Mouse (Mus musculus) kidney, embryonic 15.5 days (tissue): ENCODE measurements around the gene Klhl25. TPM values are rescaled to one million over a fixed set of nuclear protein-coding genes. Genes with fewer than 3 reads are reported as not detected.
A peak's percentile ranks its signal among the peaks of the same experiment; 100 is the strongest.
"Not testable (repeated sequence)": the region's sequence is repeated elsewhere in the genome, so short reads cannot be mapped to it uniquely, and the experiment has no call there.

Experiments used
- ATAC-seq: fragments of 200-750 bp; cut with Nextera tagmentation; replicated peaks from 2 replicates; pipeline ENCODE4 v1.8.0; 2017; ENCODE audit warnings: moderate TSS enrichment; ENCODE audit not compliant: low FRiP score
- H3K27ac ChIP-seq: fragments of 300-500 bp; sonication (generic); 2 replicates; pipeline ENCODE4 v1.5.1; 2015; ENCODE audit warnings: mild to moderate bottlenecking, inconsistent platforms
- H3K27me3 ChIP-seq: fragments of 300-500 bp; sonication (generic); 2 replicates; pipeline ENCODE4 v1.6.1; 2015; ENCODE audit warnings: inconsistent platforms
- H3K36me3 ChIP-seq: fragments of 300-500 bp; sonication (generic); 2 replicates; pipeline ENCODE4 v1.6.1; 2015; ENCODE audit warnings: inconsistent platforms
- H3K4me1 ChIP-seq: fragments of 300-500 bp; sonication (generic); 2 replicates; pipeline ENCODE4 v1.6.1; 2015; ENCODE audit warnings: inconsistent platforms
- H3K4me2 ChIP-seq: fragments of 300-500 bp; sonication (generic); 2 replicates; pipeline ENCODE4 v1.6.1; 2015; ENCODE audit warnings: moderate library complexity, mild to moderate bottlenecking, inconsistent platforms
- H3K4me3 ChIP-seq: fragments of 300-500 bp; sonication (generic); replicated peaks from 2 replicates; pipeline ENCODE4 v1.5.1; 2015; ENCODE audit warnings: mild to moderate bottlenecking, inconsistent platforms
- H3K9ac ChIP-seq: fragments of 300-500 bp; sonication (generic); 2 replicates; pipeline ENCODE4 v1.6.1; 2015; ENCODE audit warnings: mild to moderate bottlenecking, inconsistent platforms
- H3K9me3 ChIP-seq: fragments of 300-500 bp; sonication (generic); replicated peaks from 2 replicates; pipeline ENCODE4 v1.6.1; 2016; ENCODE audit warnings: inconsistent platforms
- WGBS: fragments of 180-500 bp; shearing (Covaris S2); methylation state at CpG from one replicate; pipeline ENCODE4 v1.1.7; 2015; ENCODE audit warnings: mixed read lengths; 5-methylcytosine and 5-hydroxymethylcytosine counted together
- polyA plus RNA-seq: library from polyadenylated mRNA; unstranded; fragments of >200 nt; fragmentation: Nextera tagmentation; extraction: Ambion mirVana; gene quantifications from 2 replicates; pipeline ENCODE4 v1.2.1, GENCODE M21; 2015

Gene Klhl25
- polyA plus RNA-seq, 1 experiment from 2014 or later = 16.9 TPM

- not testable (repeated sequence) for H3K27me3 ChIP-seq, H3K4me3 ChIP-seq, H3K9ac ChIP-seq, H3K9me3 ChIP-seq, H3K4me2 ChIP-seq, H3K27ac ChIP-seq, H3K4me1 ChIP-seq
- 82% methylated on average over 5 of the region's 5 CpGs for WGBS
- 0 out of 2 replicates have a peak, but pooled peaks have one; percentile 41 for ATAC-seq
- peaks cover 40% of the 10 kb centered on the region for H3K36me3 ChIP-seq
These were observed 15.3 kb downstream of the Klhl25 start for GRCm38 (mm10) chr7:75863248-75863911.

- ATAC-seq = no peak
- Histone ChIP-seq H3K9ac (no peak overlapping the region), H3K27ac (no peak overlapping the region), H3K4me3 (no peak overlapping the region), H3K27me3 (no peaks in the 10 kb centered on the region), H3K4me2 (no peak overlapping the region), H3K4me1 (no peaks in the 10 kb centered on the region), H3K36me3 (peaks cover 54% of the 10 kb centered on the region), H3K9me3 (no peaks in the 10 kb centered on the region)
- WGBS = 98% methylated on average over 6 of the region's 6 CpGs
These were observed 16.9 kb downstream of the Klhl25 start for GRCm38 (mm10) chr7:75865026-75865425.

GRCm38 (mm10) chr7:75866557-75866956 lies 18.4 kb downstream of the Klhl25 start:
- H3K27me3 ChIP-seq = no peaks in the 10 kb centered on the region
- no peaks in the 10 kb centered on the region for H3K9me3 ChIP-seq
- no peak for ATAC-seq
- H3K36me3 ChIP-seq = peaks cover 60% of the 10 kb centered on the region
- 0 out of 2 replicates have a peak, but pooled peaks cover 5% of the 10 kb centered on the region for H3K4me1 ChIP-seq
- H3K4me3 ChIP-seq = no peak overlapping the region
- no peak overlapping the region for H3K4me2 ChIP-seq
- WGBS = 91% methylated on average over 13 of the region's 13 CpGs
- H3K9ac ChIP-seq = no peak overlapping the region
- no peak overlapping the region for H3K27ac ChIP-seq

GRCm38 (mm10) chr7:75868687-75869086 lies 20.6 kb downstream of the Klhl25 start:
- H3K4me1 ChIP-seq = 0 out of 2 replicates have a peak, but pooled peaks cover 5% of the 10 kb centered on the region
- ATAC-seq = no peak
- H3K36me3 ChIP-seq = peaks cover 76% of the 10 kb centered on the region
- no peaks in the 10 kb centered on the region for H3K9me3 ChIP-seq
- no peak overlapping the region for H3K9ac ChIP-seq
- no peak overlapping the region for H3K4me2 ChIP-seq
- WGBS = 86% methylated on average over 2 of the region's 2 CpGs
- H3K27me3 ChIP-seq = no peaks in the 10 kb centered on the region
- no peak overlapping the region for H3K27ac ChIP-seq
- no peak overlapping the region for H3K4me3 ChIP-seq

GRCm38 (mm10) chr7:75870551-75870950 lies 22.4 kb downstream of the Klhl25 start:
- 69% methylated on average over 9 of the region's 9 CpGs for WGBS
- H3K4me3 ChIP-seq = no peak overlapping the region
- no peaks in the 10 kb centered on the region for H3K9me3 ChIP-seq
- H3K27me3 ChIP-seq = no peaks in the 10 kb centered on the region
- no peak overlapping the region for H3K9ac ChIP-seq
- no peak overlapping the region for H3K27ac ChIP-seq
- no peak overlapping the region for H3K4me2 ChIP-seq
- 0 out of 2 replicates have a peak, but pooled peaks cover 5% of the 10 kb centered on the region for H3K4me1 ChIP-seq
- ATAC-seq = no peak
- H3K36me3 ChIP-seq = peaks cover 79% of the 10 kb centered on the region

- H3K4me3 ChIP-seq = no peak overlapping the region
- no peak for ATAC-seq
- H3K36me3 ChIP-seq = peaks cover 64% of the 10 kb centered on the region
- H3K27ac ChIP-seq = no peak overlapping the region
- 0 out of 2 replicates have a peak, but pooled peaks cover 5% of the 10 kb centered on the region for H3K4me1 ChIP-seq
- no peak overlapping the region for H3K9ac ChIP-seq
- no peaks in the 10 kb centered on the region for H3K9me3 ChIP-seq
- no peak overlapping the region for H3K4me2 ChIP-seq
- no peaks in the 10 kb centered on the region for H3K27me3 ChIP-seq
- WGBS = 67% methylated on average over 5 of the region's 5 CpGs
These were observed 24.1 kb downstream of the Klhl25 start for GRCm38 (mm10) chr7:75872255-75872654.

- 87% methylated on average over 8 of the region's 8 CpGs for WGBS
- no peak for ATAC-seq
These were observed 24.6 kb downstream of the Klhl25 start for GRCm38 (mm10) chr7:75872697-75873096.

GRCm38 (mm10) chr7:75873216-75873615 lies 25.1 kb downstream of the Klhl25 start:
- Histone ChIP-seq H3K27me3 (no peaks in the 10 kb centered on the region), H3K9ac (no peak overlapping the region), H3K27ac (no peak overlapping the region), H3K4me3 (no peak overlapping the region), H3K9me3 (no peaks in the 10 kb centered on the region), H3K4me2 (no peak overlapping the region), H3K36me3 (peaks cover 56% of the 10 kb centered on the region), H3K4me1 (0 out of 2 replicates have a peak, but pooled peaks cover 5% of the 10 kb centered on the region)
- no peak for ATAC-seq
- WGBS = 72% methylated on average over 3 of the region's 3 CpGs

More at GRCm38 (mm10) chr7:75872697-75873096, 24.6 kb downstream of the Klhl25 start:
- Histone ChIP-seq H3K4me1 (0 out of 2 replicates have a peak, but pooled peaks cover 5% of the 10 kb centered on the region), H3K4me2 (no peak overlapping the region), H3K9me3 (no peaks in the 10 kb centered on the region), H3K9ac (no peak overlapping the region), H3K4me3 (no peak overlapping the region), H3K27me3 (no peaks in the 10 kb centered on the region), H3K27ac (no peak overlapping the region), H3K36me3 (peaks cover 59% of the 10 kb centered on the region)

GRCm38 (mm10) chr7:75873746-75874145 lies 25.6 kb downstream of the Klhl25 start:
- H3K9me3 ChIP-seq = no peaks in the 10 kb centered on the region
- H3K4me3 ChIP-seq = no peak overlapping the region
- H3K9ac ChIP-seq = no peak overlapping the region
- H3K4me2 ChIP-seq = no peak overlapping the region
- H3K27me3 ChIP-seq = no peaks in the 10 kb centered on the region
- 92% methylated on average over 7 of the region's 7 CpGs for WGBS
- ATAC-seq = no peak
- H3K27ac ChIP-seq = no peak overlapping the region
- H3K4me1 ChIP-seq = 0 out of 2 replicates have a peak, but pooled peaks cover 5% of the 10 kb centered on the region
- peaks cover 51% of the 10 kb centered on the region for H3K36me3 ChIP-seq

GRCm38 (mm10) chr7:75879436-75879835 lies 31.3 kb downstream of the Klhl25 start:
- H3K27ac ChIP-seq, H3K4me2 ChIP-seq, H3K4me1 ChIP-seq, H3K27me3 ChIP-seq, H3K9ac ChIP-seq, H3K4me3 ChIP-seq, ATAC-seq, H3K9me3 ChIP-seq: not testable (repeated sequence)
- H3K36me3 ChIP-seq = peaks cover 11% of the 10 kb centered on the region; the same call in 1 of the 2 replicates
- WGBS = 81% methylated on average over 2 of the region's 2 CpGs

GRCm38 (mm10) chr7:75880236-75880635 lies 32.1 kb downstream of the Klhl25 start:
- no peak overlapping the region for H3K4me2 ChIP-seq
- 70% methylated on average over 8 of the region's 8 CpGs for WGBS

GRCm38 (mm10) chr7:75880650-75881049 lies 32.5 kb downstream of the Klhl25 start:
- H3K9me3 ChIP-seq = no peaks in the 10 kb centered on the region
- peak; percentile 89 for ATAC-seq
- H3K9ac ChIP-seq = no peak overlapping the region
- H3K4me3 ChIP-seq = no peak overlapping the region
- H3K27ac ChIP-seq = no peak overlapping the region
- peaks cover under 1% of the 10 kb centered on the region; the same call in 1 of the 2 replicates for H3K36me3 ChIP-seq
- peaks cover 3% of the 10 kb centered on the region; the same call in 1 of the 2 replicates for H3K4me1 ChIP-seq
- no peak overlapping the region for H3K4me2 ChIP-seq
- whole genome bisulfite sequencing = 5% methylated on average over 8 of the region's 8 CpGs
- no peaks in the 10 kb centered on the region for H3K27me3 ChIP-seq

More at GRCm38 (mm10) chr7:75880236-75880635, 32.1 kb downstream of the Klhl25 start:
- H3K4me1 ChIP-seq = peaks cover 3% of the 10 kb centered on the region; the same call in 1 of the 2 replicates
- H3K4me3 ChIP-seq = no peak overlapping the region
- no peaks in the 10 kb centered on the region for H3K27me3 ChIP-seq
- no peak overlapping the region for H3K9ac ChIP-seq
- 0 out of 2 replicates have a peak, but pooled peaks have one; percentile 52 for ATAC-seq
- no peaks in the 10 kb centered on the region for H3K9me3 ChIP-seq
- peaks cover 5% of the 10 kb centered on the region; the same call in 1 of the 2 replicates for H3K36me3 ChIP-seq
- no peak overlapping the region for H3K27ac ChIP-seq
